Mouse (Mus musculus): Measurements from ENCODE around the gene Tinag. TPM values are rescaled to one million over a fixed set of nuclear protein-coding genes. Genes with fewer than 3 reads are reported as not detected.

Tinag gene
- polyA plus RNA-seq, 1 experiment = 0.08 TPM

- no peak for DNase-seq
- Histone ChIP-seq H3K4me3 (replicated peaks; ENCODE audit: insufficient read depth, low read depth, low read length) (no peak overlapping the region), H3K4me1 (ENCODE audit: control insufficient read depth, insufficient read depth, low read length) (no peaks in the 10 kb centered on the region), H3K27ac (ENCODE audit: insufficient read depth, low read length) (no peak overlapping the region), H3K27me3 (ENCODE audit: control insufficient read depth, insufficient read depth, low read length) (no peaks in the 10 kb centered on the region)
- 43% methylated on average over 2 of the region's 2 CpGs for WGBS
- no peak for TF ChIP-seq CTCF (IDR thresholded peaks at IDR 0.05; ENCODE audit: borderline replicate concordance, insufficient read depth, low read depth, low read length)
- no peak for TF ChIP-seq POLR2A (IDR thresholded peaks at IDR 0.05; ENCODE audit: borderline replicate concordance, insufficient read depth, low read length)
Measured at GRCm38 (mm10) chr9:77035361-77035760, 10.2 kb downstream of the Tinag start.

GRCm38 (mm10) chr9:77032430-77033154, 13.0 kb downstream of the Tinag start:
- H3K4me1 ChIP-seq (ENCODE audit: control insufficient read depth, insufficient read depth, low read length) = no peaks in the 10 kb centered on the region
- WGBS = 78% methylated on average over 9 of the region's 9 CpGs
- H3K27me3 ChIP-seq (ENCODE audit: control insufficient read depth, insufficient read depth, low read length) = no peaks in the 10 kb centered on the region; the same call in 1 of the 2 replicates
- no peak overlapping the region for H3K27ac ChIP-seq (ENCODE audit: insufficient read depth, low read length)
- H3K4me3 ChIP-seq (replicated peaks; ENCODE audit: insufficient read depth, low read depth, low read length) = no peak overlapping the region
- TF ChIP-seq POLR2A (IDR thresholded peaks at IDR 0.05; ENCODE audit: borderline replicate concordance, insufficient read depth, low read length) (no peak), CTCF (IDR thresholded peaks at IDR 0.05; ENCODE audit: borderline replicate concordance, insufficient read depth, low read depth, low read length) (no peak)
- DNase-seq = no peak

- H3K4me1 ChIP-seq (ENCODE audit: control insufficient read depth, insufficient read depth, low read length) = no peaks in the 10 kb centered on the region
- H3K27ac ChIP-seq (ENCODE audit: insufficient read depth, low read length) = no peak overlapping the region
- TF ChIP-seq POLR2A (IDR thresholded peaks at IDR 0.05; ENCODE audit: borderline replicate concordance, insufficient read depth, low read length) (no peak), CTCF (IDR thresholded peaks at IDR 0.05; ENCODE audit: borderline replicate concordance, insufficient read depth, low read depth, low read length) (no peak)
- no peak for DNase-seq
- WGBS = 76% methylated on average over 2 of the region's 2 CpGs
- H3K27me3 ChIP-seq (ENCODE audit: control insufficient read depth, insufficient read depth, low read length) = no peaks in the 10 kb centered on the region; the same call in 1 of the 2 replicates
- no peak overlapping the region for H3K4me3 ChIP-seq (replicated peaks; ENCODE audit: insufficient read depth, low read depth, low read length)
Measured at GRCm38 (mm10) chr9:77025271-77025670, 20.3 kb downstream of the Tinag start.

DNA sequence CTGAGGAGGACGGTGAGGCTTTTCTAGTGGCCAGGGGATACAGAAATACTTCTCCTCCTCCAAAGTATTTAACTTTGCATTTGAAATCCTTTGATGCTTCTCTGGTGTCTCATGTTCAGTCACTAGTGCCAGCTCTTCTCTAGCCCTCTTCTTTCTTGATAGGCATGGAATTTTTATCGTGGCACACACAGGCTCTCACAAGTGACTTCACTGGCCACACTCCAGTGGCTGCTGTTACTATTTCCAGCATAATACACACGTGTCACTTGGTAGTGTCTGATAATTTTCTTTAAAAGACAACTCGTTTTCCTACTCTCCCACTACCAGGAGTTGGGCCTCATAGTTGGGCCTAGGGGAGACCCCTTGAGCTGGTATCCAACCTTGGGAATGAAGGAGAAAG, 26.7 kb downstream of the Tinag start:
- H3K27me3 ChIP-seq (ENCODE audit: control insufficient read depth, insufficient read depth, low read length) = no peaks in the 10 kb centered on the region
- no peaks in the 10 kb centered on the region for H3K4me1 ChIP-seq (ENCODE audit: control insufficient read depth, insufficient read depth, low read length)
- DNase-seq = no peak
- no peak overlapping the region for H3K27ac ChIP-seq (ENCODE audit: insufficient read depth, low read length)
- no peak overlapping the region for H3K4me3 ChIP-seq (replicated peaks; ENCODE audit: insufficient read depth, low read depth, low read length)
- no peak for TF ChIP-seq CTCF (IDR thresholded peaks at IDR 0.05; ENCODE audit: borderline replicate concordance, insufficient read depth, low read depth, low read length)
- no peak for TF ChIP-seq POLR2A (IDR thresholded peaks at IDR 0.05; ENCODE audit: borderline replicate concordance, insufficient read depth, low read length)
- 35% methylated on average over 4 of the region's 4 CpGs for WGBS

DNA sequence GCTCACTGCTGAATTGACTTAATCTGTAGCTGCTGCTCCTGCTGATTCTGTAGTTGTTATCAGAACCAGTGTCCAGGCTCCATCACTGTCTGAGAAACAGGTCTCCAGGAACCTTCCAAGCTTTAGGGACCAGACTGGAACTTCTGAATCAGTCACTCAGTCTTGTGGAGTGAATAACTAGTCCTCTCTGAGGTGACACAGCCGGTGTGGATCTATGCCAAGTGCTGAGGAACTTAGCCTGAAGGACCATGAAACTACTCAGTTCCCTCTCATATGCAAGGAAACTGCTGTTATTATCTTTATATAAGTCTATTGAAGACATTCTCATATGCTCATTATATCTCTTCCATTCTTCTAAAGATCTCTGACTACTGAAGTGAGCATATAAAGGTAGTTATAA, 49.6 kb downstream of the Tinag start:
- no peak for DNase-seq
- Histone ChIP-seq H3K4me3 (replicated peaks; ENCODE audit: insufficient read depth, low read depth, low read length) (no peak overlapping the region), H3K4me1 (ENCODE audit: control insufficient read depth, insufficient read depth, low read length) (no peaks in the 10 kb centered on the region), H3K27me3 (ENCODE audit: control insufficient read depth, insufficient read depth, low read length) (no peaks in the 10 kb centered on the region), H3K27ac (ENCODE audit: insufficient read depth, low read length) (no peak overlapping the region)
- TF ChIP-seq POLR2A (IDR thresholded peaks at IDR 0.05; ENCODE audit: borderline replicate concordance, insufficient read depth, low read length) (no peak), CTCF (IDR thresholded peaks at IDR 0.05; ENCODE audit: borderline replicate concordance, insufficient read depth, low read depth, low read length) (no peak)
- whole genome bisulfite sequencing = 100% methylated on average over 1 of the region's 1 CpGs

DNA sequence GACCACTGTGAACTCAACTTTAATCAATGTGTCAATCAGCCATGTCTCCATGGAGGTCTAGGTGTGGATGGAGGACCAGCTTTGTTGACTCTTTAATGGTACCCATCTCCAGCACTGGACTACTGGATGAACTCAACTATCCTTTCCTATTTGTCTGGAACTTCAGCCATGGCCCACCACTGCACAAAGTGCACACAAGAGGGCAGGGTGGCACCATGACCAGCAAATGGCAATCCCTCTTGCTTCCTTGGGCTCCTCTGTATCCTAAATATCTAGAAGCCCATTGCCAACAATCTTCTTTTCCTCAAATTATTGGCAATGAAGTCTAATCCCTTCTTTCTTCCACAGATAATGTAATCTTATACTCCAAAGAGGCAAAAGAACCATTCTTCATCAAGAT, 55.6 kb downstream of the Tinag start:
- no peak for DNase-seq

DNA sequence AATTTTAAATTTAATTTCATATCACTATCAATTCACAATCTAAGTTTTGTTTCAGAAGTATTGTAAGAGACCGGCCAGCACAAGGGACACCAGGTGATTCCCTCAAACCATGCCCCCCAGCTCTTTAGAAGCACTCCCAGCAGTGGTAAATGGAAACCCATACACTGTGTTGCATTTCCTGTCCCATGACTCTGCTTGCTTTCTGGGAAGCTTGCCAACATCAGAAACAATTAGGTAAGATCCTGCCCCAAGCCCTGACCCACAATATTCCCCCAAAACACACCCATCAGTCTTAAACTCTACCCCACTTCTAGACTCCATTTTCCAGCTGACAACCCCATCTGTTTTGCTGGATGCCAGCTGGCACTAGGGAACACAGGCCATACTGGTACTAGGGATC, 110.8 kb downstream of the Tinag start:
- TF ChIP-seq POLR2A (IDR thresholded peaks at IDR 0.05; ENCODE audit: borderline replicate concordance, insufficient read depth, low read length) (no peak), CTCF (IDR thresholded peaks at IDR 0.05; ENCODE audit: borderline replicate concordance, insufficient read depth, low read depth, low read length) (no peak)

More for the DNA sequence above, 55.6 kb downstream of the Tinag start:
- Histone ChIP-seq H3K27ac (ENCODE audit: insufficient read depth, low read length) (no peak overlapping the region), H3K4me1 (ENCODE audit: control insufficient read depth, insufficient read depth, low read length) (no peaks in the 10 kb centered on the region), H3K27me3 (ENCODE audit: control insufficient read depth, insufficient read depth, low read length) (no peaks in the 10 kb centered on the region), H3K4me3 (replicated peaks; ENCODE audit: insufficient read depth, low read depth, low read length) (no peak overlapping the region)
- TF ChIP-seq POLR2A (IDR thresholded peaks at IDR 0.05; ENCODE audit: borderline replicate concordance, insufficient read depth, low read length) (no peak), CTCF (IDR thresholded peaks at IDR 0.05; ENCODE audit: borderline replicate concordance, insufficient read depth, low read depth, low read length) (peak; percentile 22; the same call in 1 of the 2 replicates)

GRCm38 (mm10) chr9:76915093-76915661, 130.4 kb downstream of the Tinag start:
- Histone ChIP-seq H3K27ac (ENCODE audit: insufficient read depth, low read length) (no peak overlapping the region), H3K27me3 (ENCODE audit: control insufficient read depth, insufficient read depth, low read length) (no peaks in the 10 kb centered on the region), H3K4me3 (replicated peaks; ENCODE audit: insufficient read depth, low read depth, low read length) (no peak overlapping the region), H3K4me1 (ENCODE audit: control insufficient read depth, insufficient read depth, low read length) (no peaks in the 10 kb centered on the region)
- TF ChIP-seq POLR2A (IDR thresholded peaks at IDR 0.05; ENCODE audit: borderline replicate concordance, insufficient read depth, low read length) (no peak), CTCF (IDR thresholded peaks at IDR 0.05; ENCODE audit: borderline replicate concordance, insufficient read depth, low read depth, low read length) (no peak)
- WGBS = 69% methylated on average over 5 of the region's 5 CpGs
- peak in 1 of 2 experiments; percentile 1 for DNase-seq

More for the DNA sequence above, 110.8 kb downstream of the Tinag start:
- no peak overlapping the region for H3K4me3 ChIP-seq (replicated peaks; ENCODE audit: insufficient read depth, low read depth, low read length)
- no peak overlapping the region for H3K27ac ChIP-seq (ENCODE audit: insufficient read depth, low read length)
- no peaks in the 10 kb centered on the region for H3K4me1 ChIP-seq (ENCODE audit: control insufficient read depth, insufficient read depth, low read length)
- H3K27me3 ChIP-seq (ENCODE audit: control insufficient read depth, insufficient read depth, low read length) = no peaks in the 10 kb centered on the region
- DNase-seq = no peak
- 98% methylated on average over 1 of the region's 1 CpGs for WGBS
